Mouse (Mus musculus): Measurements from ENCODE around the gene Slc5a11.

The Slc5a11 gene

GRCm38 (mm10) chr7:123283826-123284225, 69.2 kb downstream of the Slc5a11 start:
- DNase-seq (ENCODE audit: low spot score in 2 of 2), result no peak

GRCm38 (mm10) chr7:123285896-123286295, 71.3 kb downstream of the Slc5a11 start:
- no peak for DNase-seq (ENCODE audit: low spot score in 2 of 2)

GRCm38 (mm10) chr7:123287903-123288302, 73.3 kb downstream of the Slc5a11 start:
- DNase-seq (ENCODE audit: low spot score in 2 of 2), result no peak

- DNase-seq (ENCODE audit: low spot score in 2 of 2), result no peak
These were observed 74.6 kb downstream of the Slc5a11 start for GRCm38 (mm10) chr7:123289176-123289575.

DNA sequence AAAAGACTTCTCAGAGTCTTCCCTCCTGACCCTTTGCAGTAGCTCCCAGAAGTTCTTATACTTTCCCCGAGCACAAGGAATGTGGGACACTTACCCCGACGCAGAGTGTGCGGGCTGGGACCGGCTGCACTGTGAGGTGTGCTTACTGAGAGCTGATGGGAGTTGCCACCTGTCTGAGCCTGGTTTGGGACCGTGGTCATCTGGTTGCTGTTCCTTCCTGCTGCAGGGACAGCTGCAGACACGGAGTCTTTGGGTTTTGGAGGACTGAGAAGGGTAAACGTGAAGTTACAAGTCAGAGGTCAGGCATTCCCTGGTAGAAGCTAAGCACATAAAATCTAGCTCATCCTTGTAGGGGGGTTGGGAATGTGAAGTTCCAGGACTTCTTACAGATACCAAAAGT, 77.4 kb downstream of the Slc5a11 start:
- DNase-seq (ENCODE audit: low spot score in 2 of 2), result no peak

- no peak for DNase-seq (ENCODE audit: low spot score in 2 of 2)
These were observed 79.3 kb downstream of the Slc5a11 start for GRCm38 (mm10) chr7:123293898-123294297.

GRCm38 (mm10) chr7:123295423-123295822, 80.8 kb downstream of the Slc5a11 start:
- no peak for DNase-seq (ENCODE audit: low spot score in 2 of 2)

DNA sequence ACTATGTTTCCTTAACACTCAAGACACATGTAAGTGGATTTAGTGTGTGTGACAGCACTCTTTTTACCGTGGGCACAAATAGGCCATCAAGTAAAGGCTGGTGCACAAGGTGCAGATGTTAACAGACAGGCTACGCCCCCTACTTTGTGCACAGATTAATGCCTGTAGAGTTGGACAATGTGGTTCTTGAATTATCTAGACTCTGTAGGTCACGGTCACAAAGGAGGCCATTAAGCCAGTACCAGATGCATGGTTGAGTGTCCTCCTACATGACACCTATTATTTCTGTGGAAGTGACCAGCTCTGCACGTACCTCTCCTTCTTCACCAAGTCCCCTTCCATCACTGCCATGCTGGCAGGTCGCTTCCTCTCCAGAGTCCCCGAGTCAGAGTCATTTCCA, 81.5 kb downstream of the Slc5a11 start:
- no peak for DNase-seq (ENCODE audit: low spot score in 2 of 2)

DNA sequence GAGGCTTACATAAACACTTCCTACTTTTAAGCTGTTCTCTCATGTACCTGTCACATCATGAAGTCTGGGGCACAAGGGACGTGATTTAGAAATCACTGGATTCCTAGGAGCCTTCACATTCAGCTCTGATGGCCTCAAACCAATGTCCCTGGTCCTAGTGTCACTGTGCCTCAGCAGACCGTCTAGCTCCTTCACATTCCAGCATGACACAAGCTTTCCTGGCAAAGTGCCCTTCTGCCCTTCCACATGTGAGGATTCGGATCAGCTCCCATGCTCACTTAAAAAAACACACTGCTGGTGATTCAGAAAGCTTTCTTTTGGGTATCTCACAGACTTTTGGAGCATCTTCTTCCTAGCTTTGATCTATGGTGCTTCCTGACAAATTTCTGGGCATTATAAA, 83.6 kb downstream of the Slc5a11 start:
- no peak for DNase-seq (ENCODE audit: low spot score in 2 of 2)

DNA sequence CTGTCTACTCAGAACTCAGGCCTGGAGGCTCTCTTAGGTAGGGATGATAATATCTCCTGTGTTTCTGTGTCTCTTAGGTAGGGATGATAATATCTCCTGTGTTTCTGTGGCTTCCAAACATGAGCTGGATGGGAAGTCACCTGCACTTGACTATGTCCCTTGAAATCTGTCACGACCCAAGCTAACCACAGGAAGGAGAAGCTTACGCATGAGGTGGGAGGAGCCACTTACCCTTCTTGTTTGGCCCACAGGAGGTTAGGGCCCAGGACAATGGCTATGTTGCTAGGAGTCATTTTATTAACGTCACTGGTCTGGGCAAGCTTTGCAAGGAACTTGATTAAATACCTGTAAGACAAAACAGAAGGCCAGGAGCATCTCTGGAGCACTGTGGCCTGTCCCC, 85.7 kb downstream of the Slc5a11 start:
- DNase-seq (ENCODE audit: low spot score in 2 of 2), result no peak

DNA sequence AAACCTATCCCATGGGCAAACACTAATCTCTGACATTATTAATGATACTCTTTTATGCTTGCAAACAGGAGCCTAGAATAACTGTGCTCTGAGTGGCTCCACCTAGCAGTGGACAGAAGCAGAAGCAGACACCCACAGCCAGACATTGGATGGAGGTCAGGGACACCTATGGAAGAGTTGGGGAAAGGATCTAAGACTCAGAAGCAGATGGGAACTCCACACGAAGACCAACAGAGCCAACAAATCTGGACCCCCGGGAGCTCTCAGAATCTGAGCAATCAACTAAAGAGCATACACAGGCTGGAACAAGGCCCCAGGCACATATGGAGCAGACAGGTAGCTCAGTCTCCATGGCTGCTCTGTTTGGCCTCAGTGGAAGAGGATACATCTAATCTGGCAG, 90.8 kb downstream of the Slc5a11 start:
- no peak for DNase-seq (ENCODE audit: low spot score in 2 of 2)

GRCm38 (mm10) chr7:123307236-123307635, 92.7 kb downstream of the Slc5a11 start:
- no peak for DNase-seq (ENCODE audit: low spot score in 2 of 2)

GRCm38 (mm10) chr7:123307887-123308558, 93.4 kb downstream of the Slc5a11 start:
- no peak for DNase-seq (ENCODE audit: low spot score in 2 of 2)

- DNase-seq (ENCODE audit: low spot score in 2 of 2), result no peak
These were observed 97.3 kb downstream of the Slc5a11 start for GRCm38 (mm10) chr7:123311836-123312235.

DNA sequence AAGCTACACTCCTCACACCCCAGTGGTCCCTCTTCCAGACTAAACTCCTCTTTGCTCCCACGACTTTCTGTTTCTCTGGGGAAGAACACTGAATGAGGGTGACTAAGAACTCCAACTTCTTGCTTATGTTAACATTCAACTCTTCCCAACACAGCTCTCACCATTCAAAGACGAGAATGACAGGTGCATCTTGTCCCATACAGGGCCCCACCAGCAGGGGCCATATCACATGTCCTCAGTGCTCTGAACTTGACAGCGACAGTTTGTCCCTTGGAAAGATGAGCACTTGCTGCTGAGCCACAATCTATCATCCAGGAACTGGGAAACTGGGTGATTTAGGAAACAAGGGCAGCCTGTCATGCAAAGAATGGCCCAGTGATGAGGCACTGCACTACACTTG, 98.2 kb downstream of the Slc5a11 start:
- no peak for DNase-seq (ENCODE audit: low spot score in 2 of 2)

GRCm38 (mm10) chr7:123322452-123323121, 108.0 kb downstream of the Slc5a11 start:
- DNase-seq (ENCODE audit: low spot score in 2 of 2), result no peak

All from frontal cortex, postnatal 10 days (tissue).